Mouse (Mus musculus) cerebellum, adult 2 months (tissue): ENCODE measurements at regions not wholly inside any gene's neighbourhood (a gene's known extent, or its start where the extent isn't known, plus 50 kb on each side); places are given as distances from the start of the nearest gene placed in this dataset.

ENCODE experiments used
- CTCF ChIP-seq: fragments of 200-500 bp; IDR thresholded peaks from 2 replicates; pipeline ENCODE4 v1.5.1; 2011; ENCODE audit warnings: low read depth, mild to moderate bottlenecking, control low read depth, low read length, moderate library complexity, borderline replicate concordance; ENCODE audit not compliant: insufficient read depth
- POLR2A ChIP-seq: fragments of 200-500 bp; IDR thresholded peaks from 2 replicates; pipeline ENCODE4 v1.6.1; 2011; ENCODE audit warnings: low read length, control low read depth, borderline replicate concordance; ENCODE audit not compliant: insufficient read depth

DNA sequence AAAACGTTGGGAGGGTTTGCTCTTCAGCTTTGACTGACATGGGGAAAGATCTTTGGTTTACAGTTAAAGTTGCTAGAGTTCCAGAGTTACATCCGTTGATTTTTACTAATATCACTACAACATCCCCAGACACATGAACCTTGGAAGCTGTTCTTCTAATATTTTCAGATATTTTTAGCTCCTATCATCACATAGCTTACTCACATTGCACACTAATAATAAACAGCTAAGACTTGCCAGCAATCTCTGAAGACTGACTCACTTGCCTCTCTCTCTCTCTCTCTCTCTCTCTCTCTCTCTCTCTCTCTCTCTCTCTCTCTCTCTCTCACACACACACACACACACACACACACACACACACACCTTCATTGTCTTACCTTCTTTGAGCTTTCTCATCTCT, 654.0 kb upstream of the Pou3f3 start:
- TF ChIP-seq CTCF (no peak), POLR2A (no peak)
